Mouse (Mus musculus) midbrain, embryonic 11.5 days (tissue): ENCODE data around the gene Vars. TPM values are rescaled to one million over a fixed set of nuclear protein-coding genes. Genes with fewer than 3 reads are reported as not detected.
"Not testable (repeated sequence)": the region's sequence is repeated elsewhere in the genome, so short reads cannot be mapped to it uniquely, and the experiment has no call there.

ENCODE experiments used
- ATAC-seq: fragments of 200-750 bp; cut with Nextera tagmentation; 2 replicates; pipeline ENCODE4 v1.8.0; 2017; ENCODE audit warnings: moderate TSS enrichment, moderate library complexity; ENCODE audit not compliant: low FRiP score
- DNase-seq: peaks from one replicate; pipeline ENCODE4 v3.0.0; 2015; ENCODE audit warnings: low spot score; ENCODE audit errors: missing footprints
- H3K27ac ChIP-seq: fragments of 300-500 bp; sonication (generic); 2 replicates; pipeline ENCODE4 v1.5.1; 2014; ENCODE audit warnings: low read depth, low read length
- H3K27me3 ChIP-seq: fragments of 300-500 bp; sonication (generic); 2 replicates; pipeline ENCODE4 v1.6.1; 2014; ENCODE audit warnings: mild to moderate bottlenecking, low read length, moderate library complexity, mixed read lengths; ENCODE audit not compliant: control insufficient read depth, insufficient read depth
- H3K36me3 ChIP-seq: fragments of 300-500 bp; sonication (generic); 2 replicates; pipeline ENCODE4 v1.6.1; 2014; ENCODE audit warnings: mild to moderate bottlenecking, low read length, moderate library complexity, mixed read lengths; ENCODE audit not compliant: control insufficient read depth, insufficient read depth
- H3K4me1 ChIP-seq: fragments of 300-500 bp; sonication (generic); 2 replicates; pipeline ENCODE4 v1.6.1; 2014; ENCODE audit warnings: low read length; ENCODE audit not compliant: control insufficient read depth, insufficient read depth
- H3K4me2 ChIP-seq: fragments of 300-500 bp; sonication (generic); 2 replicates; pipeline ENCODE4 v1.6.1; 2014; ENCODE audit warnings: mild to moderate bottlenecking, moderate library complexity
- H3K4me3 ChIP-seq: fragments of 300-500 bp; sonication (generic); 2 replicates; pipeline ENCODE4 v1.5.1; 2014; ENCODE audit warnings: low read depth, low read length
- H3K9ac ChIP-seq: fragments of 300-500 bp; sonication (generic); 2 replicates; pipeline ENCODE4 v1.6.1; 2014; ENCODE audit warnings: low read length
- H3K9me3 ChIP-seq: fragments of 300-500 bp; sonication (generic); 2 replicates; pipeline ENCODE4 v1.6.1; 2016; ENCODE audit warnings: low read length; ENCODE audit not compliant: control insufficient read depth
- WGBS: fragments of 180-500 bp; shearing (Covaris S2); extraction: QIAGEN DNeasy Blood & Tissue Kit; methylation state at CpG from one replicate; pipeline ENCODE4 v1.1.7; 2014; 5-methylcytosine and 5-hydroxymethylcytosine counted together
- polyA plus RNA-seq: library from polyadenylated mRNA; unstranded; fragments of >200 nt; fragmentation: Nextera tagmentation; extraction: Ambion mirVana; gene quantifications from 2 replicates; pipeline ENCODE4 v1.2.1, GENCODE M21; 2014

Gene Vars
- polyA plus RNA-seq, 1 experiment from 2014 or later: 81.2 TPM

GRCm38 (mm10) chr17:35032323-35032870 lies 31.6 kb downstream of the Vars start:
- no peak overlapping the region for H3K9ac ChIP-seq
- H3K36me3 ChIP-seq: no peaks in the 10 kb centered on the region
- 74% methylated on average over 8 of the region's 8 CpGs for WGBS
- H3K4me2 ChIP-seq: no peak overlapping the region
- H3K4me3 ChIP-seq: no peak overlapping the region
- no peak overlapping the region for H3K27ac ChIP-seq
- ATAC-seq (no peak), DNase-seq (no peak)
- H3K4me1 ChIP-seq: peaks cover 6% of the 10 kb centered on the region
- H3K27me3 ChIP-seq: no peaks in the 10 kb centered on the region
- H3K9me3 ChIP-seq: no peaks in the 10 kb centered on the region

GRCm38 (mm10) chr17:35033703-35034102 lies 32.9 kb downstream of the Vars start:
- not testable (repeated sequence) for ATAC-seq, H3K4me2 ChIP-seq, H3K4me3 ChIP-seq, H3K9ac ChIP-seq, H3K27ac ChIP-seq, H3K36me3 ChIP-seq, H3K27me3 ChIP-seq, DNase-seq, H3K9me3 ChIP-seq, H3K4me1 ChIP-seq
- 86% methylated on average over 1 of the region's 1 CpGs for WGBS

GRCm38 (mm10) chr17:35034896-35035295 lies 34.1 kb downstream of the Vars start:
- Histone ChIP-seq H3K9me3 (no peaks in the 10 kb centered on the region), H3K27ac (no peak overlapping the region), H3K36me3 (no peaks in the 10 kb centered on the region), H3K4me2 (no peak overlapping the region), H3K9ac (no peak overlapping the region), H3K4me3 (no peak overlapping the region), H3K27me3 (no peaks in the 10 kb centered on the region), H3K4me1 (no peaks in the 10 kb centered on the region; the same call in 1 of the 2 replicates)
- ATAC-seq (no peak), DNase-seq (no peak)
- WGBS: 77% methylated on average over 6 of the region's 6 CpGs

GRCm38 (mm10) chr17:35039121-35039873 lies 38.5 kb downstream of the Vars start:
- Histone ChIP-seq H3K36me3 (no peaks in the 10 kb centered on the region), H3K4me1 (no peaks in the 10 kb centered on the region), H3K9ac (no peak overlapping the region), H3K27ac (no peak overlapping the region), H3K9me3 (no peaks in the 10 kb centered on the region), H3K27me3 (no peaks in the 10 kb centered on the region), H3K4me3 (no peak overlapping the region), H3K4me2 (no peak overlapping the region)
- 85% methylated on average over 11 of the region's 11 CpGs for WGBS
- ATAC-seq: no peak
- no peak for DNase-seq

- no peak overlapping the region for H3K4me2 ChIP-seq
- DNase-seq (no peak), ATAC-seq (no peak)
- WGBS: 87% methylated on average over 4 of the region's 4 CpGs
- H3K27me3 ChIP-seq: no peaks in the 10 kb centered on the region
- no peaks in the 10 kb centered on the region for H3K36me3 ChIP-seq
- no peaks in the 10 kb centered on the region for H3K9me3 ChIP-seq
- H3K9ac ChIP-seq: no peak overlapping the region
- H3K4me3 ChIP-seq: no peak overlapping the region
- peaks cover 24% of the 10 kb centered on the region for H3K4me1 ChIP-seq
- H3K27ac ChIP-seq: no peak overlapping the region
Observed at GRCm38 (mm10) chr17:35043794-35044193, 43.0 kb downstream of the Vars start.

- H3K9ac ChIP-seq: peak overlapping the region; percentile 90
- peak overlapping the region; percentile 45 for H3K4me3 ChIP-seq
- H3K27ac ChIP-seq: no peak overlapping the region; the same call in 1 of the 2 replicates
- no peaks in the 10 kb centered on the region for H3K9me3 ChIP-seq
- ATAC-seq (no peak), DNase-seq (no peak)
- H3K4me1 ChIP-seq: peaks cover 36% of the 10 kb centered on the region
- no peaks in the 10 kb centered on the region for H3K36me3 ChIP-seq
- H3K4me2 ChIP-seq: peak overlapping the region; percentile 97
- H3K27me3 ChIP-seq: no peaks in the 10 kb centered on the region
- WGBS: 92% methylated on average over 7 of the region's 7 CpGs
Observed at GRCm38 (mm10) chr17:35044904-35045806, 44.4 kb downstream of the Vars start.

- no peaks in the 10 kb centered on the region for H3K27me3 ChIP-seq
- peak; percentile 95 for DNase-seq
Observed at GRCm38 (mm10) chr17:35045807-35046680, 45.3 kb downstream of the Vars start.

GRCm38 (mm10) chr17:35046681-35047455 lies 46.1 kb downstream of the Vars start, which contains the start of gene Msh5:
Gene Msh5 (minus strand): TSS chr17:35046745.
- Histone ChIP-seq H3K36me3 (no peaks in the 10 kb centered on the region), H3K4me2 (peak within 1 kb of the TSS; percentile 97), H3K9me3 (no peaks in the 10 kb centered on the region), H3K4me1 (peaks cover 46% of the 10 kb centered on the region), H3K27me3 (no peaks in the 10 kb centered on the region), H3K27ac (peak within 1 kb of the TSS; percentile 83), H3K4me3 (peak within 1 kb of the TSS; percentile 45), H3K9ac (peak within 1 kb of the TSS; percentile 90)
- DNase-seq: peak; percentile 100
- WGBS: 3% methylated on average over 32 of the region's 33 CpGs
- ATAC-seq: peak; percentile 97

More at GRCm38 (mm10) chr17:35045807-35046680, 45.3 kb downstream of the Vars start:
- peak overlapping the region; percentile 45 for H3K4me3 ChIP-seq
- H3K27ac ChIP-seq: peak overlapping the region; percentile 83
- peak overlapping the region; percentile 97 for H3K4me2 ChIP-seq
- H3K36me3 ChIP-seq: no peaks in the 10 kb centered on the region
- 7% methylated on average over 45 of the region's 48 CpGs for WGBS
- peak; percentile 76; the same call in 1 of the 2 replicates for ATAC-seq
- H3K9ac ChIP-seq: peak overlapping the region; percentile 90
- H3K4me1 ChIP-seq: peaks cover 40% of the 10 kb centered on the region
- H3K9me3 ChIP-seq: no peaks in the 10 kb centered on the region
